In genomic region chr4:132426021-132426420, GRCm38 (mm10) we compare ENCODE assay signal across 22 mouse cellular contexts. TPM values are rescaled to one million over a fixed set of nuclear protein-coding genes. Genes with fewer than 3 reads are reported as not detected.
DNase-seq lines count a peak whose midpoint lies in the region; ATAC-seq and TF ChIP-seq lines count a peak whose summit lies in the region.
"Had no signal": no experiment of that assay in that cellular context is flagged by ENCODE, and none has a peak within 500 bp of the region (broad histone marks: within the 10 kb centered on the region; RNA-seq: fewer than 3 reads in every experiment).

No protein-coding gene starts in this region.

- peaks cover 3% of the 10 kb centered on the region; the same call in 1 of the 2 replicates for H3K9me3 ChIP-seq in liver, embryonic 13.5 days (replicated peaks)
- H3K9me3 ChIP-seq in liver, postnatal 0 days (ENCODE audit: low read length): no peaks in the 10 kb centered on the region
- H3K9me3 ChIP-seq in forebrain, embryonic 11.5 days (ENCODE audit: control insufficient read depth, low read length): no peaks in the 10 kb centered on the region
- H3K9me3 ChIP-seq: embryonic facial prominence, embryonic 13.5 days; forebrain, embryonic 15.5 days; heart, embryonic 10.5 days; heart, embryonic 15.5 days; hindbrain, embryonic 10.5 days had no signal

- no peaks in the 10 kb centered on the region for H3K36me3 ChIP-seq in liver, embryonic 13.5 days
- no peaks in the 10 kb centered on the region for H3K36me3 ChIP-seq in liver, postnatal 0 days (replicated peaks; ENCODE audit: insufficient read depth, low read length)
- no peaks in the 10 kb centered on the region for H3K36me3 ChIP-seq in forebrain, embryonic 11.5 days (ENCODE audit: control insufficient read depth, insufficient read depth, low read length)
- H3K36me3 ChIP-seq: embryonic facial prominence, embryonic 13.5 days; forebrain, embryonic 15.5 days; heart, embryonic 10.5 days; heart, embryonic 15.5 days; hindbrain, embryonic 10.5 days had no signal

- H3K27me3 ChIP-seq in liver, embryonic 13.5 days: no peaks in the 10 kb centered on the region
- no peaks in the 10 kb centered on the region for H3K27me3 ChIP-seq in liver, postnatal 0 days (ENCODE audit: insufficient read depth, low read length)
- no peaks in the 10 kb centered on the region for H3K27me3 ChIP-seq in forebrain, embryonic 11.5 days (ENCODE audit: control insufficient read depth, insufficient read depth, low read length)
- H3K27me3 ChIP-seq: embryonic facial prominence, embryonic 13.5 days; forebrain, embryonic 15.5 days; heart, embryonic 15.5 days had no signal

- no peak overlapping the region for H3K4me3 ChIP-seq in liver, embryonic 13.5 days (replicated peaks)
- H3K4me3 ChIP-seq in liver, postnatal 0 days (ENCODE audit: low read depth, low read length): no peak overlapping the region
- no peak overlapping the region for H3K4me3 ChIP-seq in left cerebral cortex, adult 2 months
- H3K4me3 ChIP-seq in forebrain, embryonic 11.5 days (ENCODE audit: low read depth, low read length): no peak overlapping the region
- H3K4me3 ChIP-seq: embryonic facial prominence, embryonic 13.5 days; forebrain, embryonic 15.5 days; heart, embryonic 10.5 days; heart, embryonic 15.5 days; hindbrain, embryonic 10.5 days had no signal

- H3K9ac ChIP-seq in liver, embryonic 13.5 days: no peak overlapping the region
- H3K9ac ChIP-seq in liver, postnatal 0 days (replicated peaks): no peak overlapping the region
- no peak overlapping the region for H3K9ac ChIP-seq in forebrain, embryonic 11.5 days (ENCODE audit: low read length)
- H3K9ac ChIP-seq: embryonic facial prominence, embryonic 13.5 days; forebrain, embryonic 15.5 days; heart, embryonic 15.5 days; hindbrain, embryonic 14.5 days had no signal

- intact Hi-C loops in left cerebral cortex, adult 2 months (cut with DNase I): no loop called here

- no peak for TF ChIP-seq CTCF in liver, postnatal 0 days (IDR thresholded peaks at IDR 0.05; ENCODE audit: low read depth)
- TF ChIP-seq CTCF in left cerebral cortex, adult 2 months (IDR thresholded peaks at IDR 0.05): no peak

- peak overlapping the region; percentile 74 for H3K27ac ChIP-seq in liver, embryonic 13.5 days
- peak overlapping the region; percentile 5; the same call in 1 of the 2 replicates for H3K27ac ChIP-seq in liver, postnatal 0 days (ENCODE audit: low read depth)
- no peak overlapping the region for H3K27ac ChIP-seq in left cerebral cortex, adult 2 months
- no peak overlapping the region for H3K27ac ChIP-seq in forebrain, embryonic 11.5 days (ENCODE audit: low read depth, low read length)
- H3K27ac ChIP-seq: embryonic facial prominence, embryonic 13.5 days; forebrain, embryonic 15.5 days; heart, embryonic 10.5 days; heart, embryonic 15.5 days; hindbrain, embryonic 10.5 days; hindbrain, embryonic 14.5 days had no signal

- ATAC-seq in erythroid progenitor cell, adult 5-6 weeks (replicated peaks; ENCODE audit: low FRiP score, poor library complexity, severe bottlenecking): 0 out of 2 replicates have a peak, but pooled peaks have one; percentile 16
- no peak for ATAC-seq in liver, embryonic 13.5 days (ENCODE audit: low read depth)
- no peak for ATAC-seq in liver, postnatal 0 days
- ATAC-seq in forebrain, embryonic 11.5 days (replicated peaks; ENCODE audit: low FRiP score): no peak
- ATAC-seq: forebrain, embryonic 15.5 days had no signal

- WGBS in liver, embryonic 13.5 days (ENCODE audit: insufficient replicate concordance): 4% methylated on average over 2 of the region's 2 CpGs
- WGBS in liver, postnatal 0 days (ENCODE audit: insufficient replicate concordance): 25% methylated on average over 2 of the region's 2 CpGs
- 73% methylated on average over 2 of the region's 2 CpGs for WGBS in forebrain, embryonic 11.5 days

- DNase-seq in 416B (ENCODE audit: low read depth): peak; percentile 54
- DNase-seq in liver, embryonic 13.5 days: peak; percentile 42
- DNase-seq in liver, postnatal 0 days: no peak
- DNase-seq in left cerebral cortex, adult 2 months (ENCODE audit: extremely low spot score in 1 of 2, low spot score in 2 of 2): no peak
- no peak for DNase-seq in layer of hippocampus, postnatal 14 days (ENCODE audit: low spot score in 2 of 2)
- no peak for DNase-seq in forebrain, embryonic 11.5 days (ENCODE audit: low spot score)
- DNase-seq in right cerebral cortex, adult 18-20 months: no peak
- DNase-seq: adrenal gland, adult 8-10 months; adrenal gland, postnatal 36 days; cerebellum, adult 11-12 months; cerebellum, adult 9-10 months; cerebellum, postnatal 36 days; gastrocnemius, postnatal 36 days; heart, adult 18-20 months; heart, postnatal 14 days had no signal

- TF ChIP-seq EP300 in liver, postnatal 0 days (IDR thresholded peaks at IDR 0.05; ENCODE audit: low read depth): 0 out of 2 replicates have a peak, but pooled peaks have one; percentile 43

- H3K4me2 ChIP-seq in liver, embryonic 13.5 days: peak overlapping the region; percentile 22
- no peak overlapping the region for H3K4me2 ChIP-seq in liver, postnatal 0 days (ENCODE audit: low read depth, low read length)
- H3K4me2 ChIP-seq in forebrain, embryonic 11.5 days (ENCODE audit: low read depth, low read length, severe bottlenecking): no peak overlapping the region
- H3K4me2 ChIP-seq: embryonic facial prominence, embryonic 13.5 days; forebrain, embryonic 15.5 days; heart, embryonic 15.5 days; hindbrain, embryonic 14.5 days had no signal

- peaks cover 68% of the 10 kb centered on the region for H3K4me1 ChIP-seq in liver, embryonic 13.5 days (replicated peaks)
- peaks cover 10% of the 10 kb centered on the region for H3K4me1 ChIP-seq in liver, postnatal 0 days (ENCODE audit: insufficient read depth)
- H3K4me1 ChIP-seq in forebrain, embryonic 11.5 days (replicated peaks; ENCODE audit: control insufficient read depth, insufficient read depth, low read length): no peaks in the 10 kb centered on the region

RNA-seq across cellular contexts. Expression of gene Phactr4, which starts 3.7 kb away (rescaled TPM):
- total RNA-seq in erythroid progenitor cell, adult 5-6 weeks (2015; ENCODE audit: low replicate concordance): 71.7 and 90.5 TPM in 2 replicates
- 61.1 and 75.6 TPM in 2 replicates for total RNA-seq in erythroid progenitor cell, adult 5-6 weeks (2017; ENCODE audit: low replicate concordance)
- polyA plus RNA-seq in liver, embryonic 13.5 days (2015; fragmentation: Nextera tagmentation; extraction: Ambion mirVana): 10.3 and 12.5 TPM in 2 replicates
- 6.2 and 7.7 TPM in 2 replicates for polyA plus RNA-seq in liver, postnatal 0 days (2015; fragmentation: Nextera tagmentation; extraction: Ambion mirVana)
- 1 to 10 TPM; 9.1 to 9.8 TPM for total RNA-seq in left cerebral cortex, adult 2 months (2021)
- 10 to 100 TPM in 1 of 2 experiments, 1 to 10 TPM in 1; 9.3 to 10.5 TPM for total RNA-seq in layer of hippocampus, postnatal 14 days (2021)
- 29.3 and 30.5 TPM in 2 replicates for polyA plus RNA-seq in forebrain, embryonic 11.5 days (2014; fragmentation: Nextera tagmentation; extraction: Ambion mirVana)

RNA-seq across cellular contexts. Expression of gene Med18, which starts 37.7 kb away (rescaled TPM):
- total RNA-seq in erythroid progenitor cell, adult 5-6 weeks (2015; ENCODE audit: low replicate concordance): 10.5 and 12.2 TPM in 2 replicates
- total RNA-seq in erythroid progenitor cell, adult 5-6 weeks (2017; ENCODE audit: low replicate concordance): 5.7 and 16.2 TPM in 2 replicates
- polyA plus RNA-seq in liver, embryonic 13.5 days (2015; fragmentation: Nextera tagmentation; extraction: Ambion mirVana): 17.1 and 19.7 TPM in 2 replicates
- polyA plus RNA-seq in liver, postnatal 0 days (2015; fragmentation: Nextera tagmentation; extraction: Ambion mirVana): 8.0 and 10.1 TPM in 2 replicates
- total RNA-seq in left cerebral cortex, adult 2 months (2021): 10 to 100 TPM in 1 of 2 experiments, 1 to 10 TPM in 1; 8.8 to 10.1 TPM
- 1 to 10 TPM; 6.6 to 7.9 TPM for total RNA-seq in layer of hippocampus, postnatal 14 days (2021)
- polyA plus RNA-seq in forebrain, embryonic 11.5 days (2014; fragmentation: Nextera tagmentation; extraction: Ambion mirVana): 27.2 and 31.8 TPM in 2 replicates

Comparison
In these comparisons a context has a peak if more than half of its experiments do, and no peak if none do; other contexts are left out.
1. DNase-seq: peak in 416B (single experiment) and liver, embryonic 13.5 days (single experiment); none in liver, postnatal 0 days (single experiment), left cerebral cortex, adult 2 months (0 of 2), layer of hippocampus, postnatal 14 days (0 of 2), forebrain, embryonic 11.5 days (single experiment) and right cerebral cortex, adult 18-20 months (single experiment).
2. H3K27ac ChIP-seq: peak in liver, embryonic 13.5 days (single experiment) and liver, postnatal 0 days (single experiment); none in left cerebral cortex, adult 2 months (single experiment) and forebrain, embryonic 11.5 days (single experiment).
3. RNA of gene Phactr4, which starts 3.7 kb away (total RNA-seq): 61.1 to 90.5 TPM in erythroid progenitor cell, adult 5-6 weeks; 9.3 to 10.5 TPM in layer of hippocampus, postnatal 14 days and 9.1 to 9.8 TPM in left cerebral cortex, adult 2 months; every median in the first group is over 4 times any median in the second.